Mouse (Mus musculus): ENCODE results near the gene 1110002E22Rik.
A peak's percentile ranks its signal among the peaks of the same experiment; 100 is the strongest.

1110002E22Rik gene

GRCm38 (mm10) chr3:138064732-138065645, at the start of gene 1110002E22Rik:
1110002E22Rik (plus strand) TSS chr3:138065052.
- DNase-seq: peak; percentile 30

GRCm38 (mm10) chr3:138016810-138017209, 48.0 kb upstream of the 1110002E22Rik start:
- DNase-seq: no peak

GRCm38 (mm10) chr3:138022003-138022402, 42.8 kb upstream of the 1110002E22Rik start:
- DNase-seq: no peak

DNA sequence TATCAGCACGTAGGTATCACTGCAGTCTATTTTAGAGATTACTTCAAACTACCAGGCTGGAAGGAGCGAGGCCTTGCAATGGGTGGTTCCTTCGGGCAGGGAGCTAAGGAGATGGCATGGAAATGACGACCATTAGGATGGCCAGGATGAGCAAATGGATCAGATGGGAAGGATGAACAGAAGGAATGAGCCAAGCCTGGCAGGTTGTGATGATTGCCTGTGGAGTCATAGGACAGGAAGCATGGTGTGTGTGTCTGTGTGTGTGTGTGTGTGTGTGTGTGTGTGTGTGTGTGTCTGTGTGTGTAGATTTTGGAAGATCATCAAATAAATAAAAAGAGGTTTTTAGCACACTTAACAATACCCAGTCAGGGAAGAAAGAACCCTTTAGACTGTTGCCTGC, 42.2 kb upstream of the 1110002E22Rik start:
- DNase-seq: no peak

DNA sequence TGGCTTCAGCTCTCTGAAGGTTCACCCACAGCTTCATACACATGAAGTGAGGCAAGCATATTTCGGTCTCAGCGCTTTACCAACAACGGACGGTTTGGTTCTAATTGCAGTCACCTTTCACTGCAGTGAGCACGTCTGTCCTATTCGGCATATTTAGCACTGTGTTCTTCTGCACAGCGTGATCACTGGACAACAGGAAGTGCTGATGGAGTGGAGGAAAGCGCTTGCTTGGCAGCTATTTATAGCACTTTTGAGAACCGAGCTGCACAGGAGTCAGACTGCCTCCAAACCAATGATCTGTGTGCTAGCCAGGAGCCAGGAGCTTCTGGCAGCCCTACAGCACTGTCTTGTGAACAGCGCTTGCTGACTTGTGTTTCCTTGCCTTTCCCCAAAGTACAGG, 38.6 kb upstream of the 1110002E22Rik start:
- no peak for DNase-seq

- no peak for DNase-seq
These were observed 37.1 kb upstream of the 1110002E22Rik start for GRCm38 (mm10) chr3:138027575-138028362.

DNA sequence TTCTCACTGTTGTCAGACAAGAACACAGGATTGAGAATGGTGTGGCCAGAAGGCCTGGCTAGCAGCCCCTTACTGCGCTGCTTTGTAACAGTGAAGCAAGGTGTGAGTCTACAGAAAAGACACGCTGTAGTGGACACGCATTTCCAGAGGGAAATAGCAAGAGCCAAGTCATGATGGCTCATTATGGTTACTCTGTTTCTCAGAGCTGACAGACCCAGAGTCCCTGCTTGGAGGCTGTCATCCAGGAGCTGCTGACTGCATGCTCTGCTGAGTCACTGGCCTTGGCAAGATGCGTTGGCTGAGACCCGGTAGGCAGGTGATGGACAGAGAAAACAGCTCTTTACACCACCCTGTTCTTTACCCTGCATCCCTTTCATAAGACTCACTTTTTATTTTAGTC, 35.5 kb upstream of the 1110002E22Rik start:
- DNase-seq: no peak

- DNase-seq: no peak
These were observed 34.3 kb upstream of the 1110002E22Rik start for GRCm38 (mm10) chr3:138030563-138030962.

DNA sequence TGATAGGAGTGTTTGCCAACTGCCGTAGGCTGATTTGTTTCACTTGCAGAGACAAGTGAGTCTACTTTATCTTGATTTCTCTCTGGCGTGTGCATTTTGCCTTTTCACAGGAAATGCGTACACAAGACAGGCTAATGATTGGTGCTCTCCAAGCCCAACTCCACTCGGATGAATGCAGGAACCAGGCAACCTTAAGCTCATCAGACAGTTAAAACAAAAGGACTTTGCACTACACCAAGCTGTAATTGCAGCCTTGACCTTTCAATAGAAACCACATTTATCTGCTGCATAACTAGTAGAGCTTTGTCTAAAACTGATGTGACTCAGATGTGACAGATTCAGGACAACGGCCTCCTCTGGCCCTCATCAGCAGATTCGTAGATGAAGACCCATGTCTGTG, 30.9 kb upstream of the 1110002E22Rik start:
- DNase-seq: no peak

DNA sequence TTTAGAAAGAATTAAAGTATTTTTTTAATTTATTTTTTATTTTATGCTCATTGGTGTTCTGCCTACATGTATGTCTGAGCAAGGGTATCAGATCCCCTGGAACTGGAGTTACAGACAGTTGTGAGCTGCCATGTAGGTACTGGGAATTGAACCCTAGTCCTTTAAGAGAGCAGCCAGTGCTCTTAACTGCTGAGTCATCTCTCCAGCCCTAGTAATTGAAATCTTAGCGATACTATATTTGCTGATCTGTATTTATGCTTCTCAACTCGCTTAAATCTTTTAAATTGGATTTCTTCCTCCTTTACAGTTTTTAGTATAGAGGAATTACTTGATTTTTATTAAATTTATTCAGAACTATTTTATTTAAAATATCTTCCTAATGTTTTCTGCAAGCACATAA, 23.9 kb upstream of the 1110002E22Rik start:
- DNase-seq: no peak

- no peak for DNase-seq
These were observed 23.1 kb upstream of the 1110002E22Rik start for GRCm38 (mm10) chr3:138041591-138042301.

DNA sequence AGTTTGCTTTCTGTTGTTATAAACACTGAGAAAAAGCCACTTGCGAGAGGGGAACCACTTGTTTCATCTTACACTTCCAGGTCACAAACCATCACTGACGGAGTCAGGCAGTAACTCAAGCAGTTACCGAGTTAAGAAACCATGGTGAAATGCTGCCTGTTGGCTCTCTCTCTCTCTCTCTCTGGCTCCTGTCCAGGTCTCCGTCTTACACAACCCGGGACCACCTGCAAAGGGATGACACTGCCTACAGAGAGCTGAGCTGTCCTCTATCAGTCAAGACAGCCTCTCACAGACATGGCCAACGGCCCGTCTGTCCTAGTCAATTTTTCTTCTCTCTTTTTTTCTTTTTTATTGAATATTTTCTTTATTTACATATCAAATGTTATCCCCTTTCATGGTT, 21.5 kb upstream of the 1110002E22Rik start:
- DNase-seq: no peak

DNA sequence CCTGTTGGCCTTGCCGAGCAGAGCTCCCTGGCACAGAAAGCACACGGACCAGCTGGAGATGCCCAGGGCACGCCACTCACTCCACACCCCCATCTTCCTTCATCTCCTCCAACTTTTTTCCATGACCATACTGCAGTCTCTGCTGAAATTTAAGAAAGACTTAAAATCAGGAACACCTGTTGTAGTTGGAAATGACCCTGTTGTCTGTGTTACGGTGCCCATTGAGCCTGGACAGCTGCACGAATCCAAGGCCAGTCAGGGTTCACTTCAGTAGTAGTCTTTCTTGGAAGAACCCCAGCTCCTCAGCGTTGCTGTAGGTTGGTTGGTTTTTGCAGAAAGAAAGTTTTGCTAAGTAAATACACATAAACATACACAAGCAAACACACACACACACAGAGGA, 15.3 kb upstream of the 1110002E22Rik start:
- no peak for DNase-seq

DNA sequence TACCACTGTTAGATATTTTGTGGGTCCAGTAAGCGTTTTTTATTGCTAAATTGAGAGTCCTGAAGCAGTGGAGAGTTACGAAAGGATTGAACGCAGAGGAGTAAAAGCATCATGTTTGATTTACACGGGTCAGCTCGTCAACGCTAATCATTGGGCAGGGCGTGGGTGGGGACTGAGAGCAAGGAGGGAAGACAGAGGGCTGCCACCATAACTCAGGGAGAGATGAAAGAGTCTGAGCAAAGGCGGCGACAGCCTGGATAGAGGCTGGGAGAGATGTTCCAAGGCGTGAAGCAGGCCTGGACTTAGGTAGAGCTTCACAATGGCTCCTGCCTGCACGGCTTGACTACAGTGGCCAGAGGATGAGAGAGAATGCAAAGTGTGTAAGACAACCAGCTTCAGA, 14.1 kb upstream of the 1110002E22Rik start:
- no peak for DNase-seq

GRCm38 (mm10) chr3:138051431-138051830, 13.4 kb upstream of the 1110002E22Rik start:
- no peak for DNase-seq

- DNase-seq: no peak
These were observed 10.9 kb upstream of the 1110002E22Rik start for GRCm38 (mm10) chr3:138053969-138054368.

- no peak for DNase-seq
These were observed 7.9 kb upstream of the 1110002E22Rik start for GRCm38 (mm10) chr3:138056976-138057375.

GRCm38 (mm10) chr3:138058226-138058625, 6.6 kb upstream of the 1110002E22Rik start:
- DNase-seq: no peak

GRCm38 (mm10) chr3:138060429-138060828, 4.4 kb upstream of the 1110002E22Rik start:
- no peak for DNase-seq

DNA sequence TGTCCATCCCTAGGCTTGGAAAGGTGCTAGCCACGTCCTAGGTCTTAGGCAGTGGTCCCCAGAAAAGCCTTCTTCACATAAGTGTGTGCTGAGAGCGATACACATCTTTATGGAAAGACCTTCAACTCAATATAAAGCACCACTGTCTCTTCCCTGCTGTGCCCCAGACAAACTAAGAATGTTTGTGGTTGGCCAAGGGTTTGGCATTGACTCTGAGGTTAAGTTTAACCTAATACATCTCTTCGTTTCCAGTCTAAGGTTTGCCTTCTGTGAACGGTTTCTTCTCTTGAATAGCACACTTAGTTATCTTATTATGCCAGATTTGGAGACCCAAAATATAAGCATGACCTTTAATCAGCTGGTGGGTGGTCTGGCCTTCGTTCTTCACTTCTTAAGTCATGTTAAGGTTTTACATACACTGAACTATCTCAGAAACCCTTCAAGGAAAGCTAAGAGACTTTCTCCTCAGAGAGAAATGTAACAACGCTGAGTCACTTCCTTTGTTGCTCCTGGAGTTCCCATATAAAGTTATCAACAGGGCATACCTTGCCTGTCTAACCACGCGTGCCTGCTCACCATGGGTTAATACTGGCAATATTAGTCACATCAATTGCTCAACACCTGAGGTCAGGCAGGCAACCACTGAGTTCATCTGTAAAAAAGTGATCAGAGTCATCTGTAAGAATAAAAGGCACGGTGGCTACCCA, 3.5 kb upstream of the 1110002E22Rik start:
- no peak for DNase-seq

DNA sequence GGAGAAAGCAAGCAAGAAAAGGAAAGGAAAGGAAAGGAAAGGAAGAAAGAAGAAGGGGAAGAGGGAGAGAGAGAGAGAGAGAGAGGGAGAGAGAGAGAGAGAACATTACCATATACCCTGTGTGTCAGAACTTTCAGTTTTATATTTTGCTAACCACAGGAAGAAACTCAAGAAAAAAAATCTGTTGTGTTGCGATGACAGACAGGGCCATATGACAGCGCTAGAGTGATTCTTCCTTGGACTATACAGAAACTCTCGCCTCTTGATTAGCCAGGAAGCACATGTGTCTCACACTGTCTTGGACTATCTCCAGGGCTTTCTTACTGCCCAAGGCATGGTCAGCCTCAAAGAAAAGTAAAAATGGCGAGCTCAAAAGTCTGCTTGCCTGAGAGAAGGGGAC, 2.2 kb upstream of the 1110002E22Rik start:
- DNase-seq: no peak

DNA sequence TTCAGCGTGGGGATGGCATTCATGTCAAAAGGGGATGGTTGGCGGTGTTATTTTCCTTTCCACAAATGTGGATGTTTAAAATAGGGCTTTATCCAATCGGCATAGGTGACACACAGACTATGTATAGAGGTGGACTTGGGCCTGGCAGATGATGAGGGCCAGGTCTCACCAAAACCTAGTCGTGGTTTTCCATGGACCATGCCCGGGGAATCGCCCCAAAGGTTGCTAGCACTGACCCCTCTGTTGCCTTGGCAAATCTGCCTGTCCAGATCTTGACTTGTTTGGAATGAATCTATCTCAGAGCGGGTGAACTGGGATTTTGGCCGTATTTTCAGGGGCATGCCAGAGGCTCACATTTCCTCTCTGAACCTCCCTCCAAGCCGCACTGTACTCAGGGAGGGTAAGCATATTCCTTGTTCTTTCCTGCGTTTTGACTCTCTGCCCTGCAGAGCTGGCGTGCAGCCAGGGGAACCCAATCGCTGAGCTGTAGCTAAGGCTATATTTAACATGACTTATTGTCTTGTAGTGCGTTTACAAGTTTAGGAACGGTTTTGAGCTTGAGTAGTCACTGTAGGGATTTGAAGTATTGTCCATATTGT, 1.0 kb upstream of the 1110002E22Rik start:
- DNase-seq: peak; percentile 49
